Mouse (Mus musculus) forebrain, postnatal 0 days (tissue): ENCODE results near the gene Mst1r. TPM values are rescaled to one million over a fixed set of nuclear protein-coding genes. Genes with fewer than 3 reads are reported as not detected.

Experiments
- ATAC-seq: fragments of 200-750 bp; cut with Nextera tagmentation; 2 replicates; pipeline ENCODE4 v1.8.0; 2017; ENCODE audit warnings: mild to moderate bottlenecking, moderate library complexity
- DNase-seq: peaks from one replicate; pipeline ENCODE4 v3.0.0-alpha.2; 2015
- H3K27ac ChIP-seq: fragments of 300-500 bp; sonication (generic); 2 replicates; pipeline ENCODE4 v1.5.1; 2014; ENCODE audit warnings: low read depth, mild to moderate bottlenecking, antibody characterized with exemption, low read length, moderate library complexity, mixed read lengths
- H3K27me3 ChIP-seq: fragments of 300-500 bp; sonication (generic); 2 replicates; pipeline ENCODE4 v1.6.1; 2014; ENCODE audit warnings: mild to moderate bottlenecking, low read length, mixed read lengths; ENCODE audit not compliant: insufficient read depth
- H3K36me3 ChIP-seq: fragments of 300-500 bp; sonication (generic); 2 replicates; pipeline ENCODE4 v1.6.1; 2014; ENCODE audit warnings: mild to moderate bottlenecking, moderate library complexity; ENCODE audit not compliant: insufficient read depth
- H3K4me1 ChIP-seq: fragments of 300-500 bp; sonication (generic); 2 replicates; pipeline ENCODE4 v1.6.1; 2014; ENCODE audit warnings: antibody characterized with exemption; ENCODE audit not compliant: insufficient read depth
- H3K4me2 ChIP-seq: fragments of 300-500 bp; sonication (generic); 2 replicates; pipeline ENCODE4 v1.6.1; 2014; ENCODE audit warnings: low read depth, mild to moderate bottlenecking, moderate library complexity
- H3K4me3 ChIP-seq: fragments of 300-500 bp; sonication (generic); 2 replicates; pipeline ENCODE4 v1.5.1; 2014; ENCODE audit warnings: low read depth, low read length, mixed read lengths
- H3K9ac ChIP-seq: fragments of 300-500 bp; sonication (generic); 2 replicates; pipeline ENCODE4 v1.6.1; 2014; ENCODE audit warnings: mild to moderate bottlenecking
- H3K9me3 ChIP-seq: fragments of 300-500 bp; sonication (generic); 2 replicates; pipeline ENCODE4 v1.6.1; 2016; ENCODE audit warnings: low read length
- CTCF ChIP-seq: sonication (generic); IDR thresholded peaks from 2 replicates; pipeline ENCODE4 v1.5.1; 2016; ENCODE audit warnings: antibody characterized with exemption, control low read depth, low read depth
- WGBS: fragments of 180-500 bp; shearing (Covaris S2); extraction: QIAGEN DNeasy Blood & Tissue Kit; methylation state at CpG from one replicate; pipeline ENCODE4 v1.1.7; 2014; 5-methylcytosine and 5-hydroxymethylcytosine counted together
- polyA plus RNA-seq: library from polyadenylated mRNA; unstranded; fragments of >200 nt; fragmentation: Nextera tagmentation; extraction: Ambion mirVana; gene quantifications from 2 replicates; pipeline ENCODE4 v1.2.1, GENCODE M21; 2015
- total RNA-seq: library from RNA; depleted of rRNA; stranded (reverse); fragments of >200 nt; gene quantifications from 2 replicates; pipeline ENCODE4 v1.2.3, GENCODE M21; 2014; rRNA removed

The Mst1r gene
- total RNA-seq (0.86 and 1.0 TPM in 2 replicates), polyA plus RNA-seq (0.48 and 1.0 TPM in 2 replicates)

DNA sequence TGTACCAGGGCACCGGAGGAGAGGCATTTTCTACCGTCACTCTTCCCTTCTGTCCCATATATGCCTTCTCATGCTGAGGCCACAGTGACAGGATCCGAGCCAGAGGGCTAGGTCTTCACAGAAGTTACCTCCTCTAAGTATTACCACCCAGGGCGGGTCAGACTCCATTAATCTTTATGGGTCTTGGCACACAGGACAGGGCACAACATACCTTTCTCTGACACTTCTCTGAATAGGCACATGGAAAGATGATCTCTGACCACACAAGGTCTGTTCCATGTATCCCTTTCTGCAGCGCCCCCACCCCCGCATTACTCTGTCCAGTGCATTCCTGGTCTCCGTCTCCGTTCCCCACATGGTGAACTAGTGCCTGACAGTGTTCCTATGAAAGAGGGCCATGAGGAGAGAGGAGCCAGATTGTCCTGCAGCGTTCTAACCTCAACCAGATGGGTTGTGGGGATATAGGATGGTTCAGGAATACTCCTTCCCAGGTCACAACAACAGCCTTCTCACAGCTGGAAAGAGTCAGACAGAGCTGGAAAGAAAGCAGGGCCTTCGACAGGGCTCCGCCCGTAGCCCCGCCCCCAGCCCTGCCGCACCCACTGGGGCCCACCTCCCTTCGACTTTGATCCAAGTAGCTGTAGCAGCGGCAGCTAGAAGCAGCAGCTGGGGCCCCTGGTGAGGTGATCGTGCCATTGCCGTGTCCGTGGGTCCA, at the start of gene Mst1r:
Gene Mst1r, plus strand, starts transcription at position 622 of the 715 bp plus-strand sequence.
- peak within 1 kb of the TSS; percentile 41 for H3K4me2 ChIP-seq
- TF ChIP-seq CTCF: no peak
- H3K4me3 ChIP-seq: peak within 1 kb of the TSS; percentile 14; the same call in 1 of the 2 replicates
- DNase-seq (peak; percentile 33), ATAC-seq (no peak)
- H3K27me3 ChIP-seq: no peaks in the 10 kb centered on the region
- H3K36me3 ChIP-seq: peaks cover 6% of the 10 kb centered on the region
- peak within 1 kb of the TSS; percentile 35 for H3K9ac ChIP-seq
- no peak within 1 kb of the TSS for H3K27ac ChIP-seq
- 24% methylated on average over 19 of the region's 19 CpGs for WGBS
- no peaks in the 10 kb centered on the region; the same call in 1 of the 2 replicates for H3K4me1 ChIP-seq
- H3K9me3 ChIP-seq: no peaks in the 10 kb centered on the region

DNA sequence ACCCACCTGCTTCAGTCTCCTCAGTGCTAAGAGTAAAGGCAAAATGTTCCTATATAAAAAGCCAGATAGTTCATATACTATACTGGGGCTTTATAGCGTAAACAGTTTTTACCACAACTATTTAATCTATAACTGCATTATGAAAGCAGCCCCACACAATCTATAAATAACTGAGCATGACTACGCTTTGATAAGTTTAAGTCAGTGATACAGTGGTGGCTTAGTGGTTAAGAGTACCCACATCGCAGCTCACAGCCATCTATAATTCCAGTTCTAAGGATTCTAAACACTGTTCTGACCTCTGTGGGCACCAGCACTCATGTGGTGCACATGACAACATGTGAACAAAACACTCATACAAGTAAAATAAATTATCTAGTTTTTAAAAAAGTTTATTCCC, 48.3 kb upstream of the Mst1r start:
- Histone ChIP-seq H3K9me3 (no peaks in the 10 kb centered on the region), H3K9ac (no peak overlapping the region), H3K27ac (no peak overlapping the region), H3K4me2 (no peak overlapping the region), H3K4me3 (no peak overlapping the region), H3K4me1 (no peaks in the 10 kb centered on the region), H3K36me3 (peaks cover 12% of the 10 kb centered on the region), H3K27me3 (no peaks in the 10 kb centered on the region)
- TF ChIP-seq CTCF: no peak
- 98% methylated on average over 3 of the region's 3 CpGs for WGBS
- ATAC-seq: no peak
- DNase-seq: no peak

DNA sequence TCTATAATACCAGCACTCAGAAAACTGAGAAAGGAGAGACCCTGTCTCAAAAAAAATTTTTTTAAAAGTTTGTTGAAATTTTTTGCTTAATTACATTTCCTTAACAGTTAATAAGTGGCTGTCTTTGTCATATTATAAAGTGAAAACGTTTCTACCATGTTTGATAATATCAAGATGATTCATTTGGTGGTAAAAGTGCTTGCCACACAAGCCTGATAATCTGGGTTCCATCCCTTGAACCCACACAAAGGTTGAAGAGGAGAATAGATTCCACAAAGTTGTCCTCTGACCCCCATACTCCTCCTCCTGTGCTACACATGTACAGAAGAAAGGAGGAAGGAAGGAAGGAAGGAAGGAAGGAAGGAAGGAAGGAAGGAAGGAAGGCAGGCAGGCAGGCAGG, 42.2 kb upstream of the Mst1r start:
- TF ChIP-seq CTCF: no peak
- H3K4me3 ChIP-seq: no peak overlapping the region
- ATAC-seq (no peak), DNase-seq (no peak)
- no peaks in the 10 kb centered on the region for H3K27me3 ChIP-seq
- H3K9me3 ChIP-seq: no peaks in the 10 kb centered on the region
- H3K27ac ChIP-seq: no peak overlapping the region
- no peak overlapping the region for H3K9ac ChIP-seq
- H3K4me2 ChIP-seq: no peak overlapping the region
- H3K4me1 ChIP-seq: no peaks in the 10 kb centered on the region
- 79% methylated on average over 1 of the region's 1 CpGs for WGBS
- 0 out of 2 replicates have a peak, but pooled peaks cover under 1% of the 10 kb centered on the region for H3K36me3 ChIP-seq

DNA sequence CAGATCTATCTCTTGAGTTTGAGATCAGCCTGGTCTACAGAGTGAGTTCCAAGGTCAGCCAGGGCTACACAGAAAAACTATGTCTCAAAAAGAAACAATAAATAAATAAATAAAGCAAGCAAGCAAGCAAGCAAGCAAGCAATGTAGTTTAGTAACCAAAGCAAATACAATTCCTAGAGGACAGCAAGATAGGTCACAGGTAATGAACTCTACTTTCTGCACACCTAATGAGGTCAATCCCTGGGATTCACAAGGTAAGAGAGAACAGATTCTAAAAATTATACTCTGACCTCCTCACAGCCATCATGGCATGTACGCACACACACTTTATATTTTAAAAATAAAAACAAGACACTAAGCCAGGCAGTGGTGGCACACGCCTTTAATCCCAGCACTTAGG, 40.6 kb upstream of the Mst1r start:
- ATAC-seq (no peak), DNase-seq (no peak)
- Histone ChIP-seq H3K36me3 (peaks cover 4% of the 10 kb centered on the region), H3K9me3 (no peaks in the 10 kb centered on the region), H3K4me1 (peaks cover under 1% of the 10 kb centered on the region; the same call in 1 of the 2 replicates), H3K27ac (no peak overlapping the region), H3K27me3 (no peaks in the 10 kb centered on the region), H3K4me3 (no peak overlapping the region), H3K4me2 (no peak overlapping the region), H3K9ac (no peak overlapping the region)
- no peak for TF ChIP-seq CTCF
- 99% methylated on average over 2 of the region's 2 CpGs for WGBS

DNA sequence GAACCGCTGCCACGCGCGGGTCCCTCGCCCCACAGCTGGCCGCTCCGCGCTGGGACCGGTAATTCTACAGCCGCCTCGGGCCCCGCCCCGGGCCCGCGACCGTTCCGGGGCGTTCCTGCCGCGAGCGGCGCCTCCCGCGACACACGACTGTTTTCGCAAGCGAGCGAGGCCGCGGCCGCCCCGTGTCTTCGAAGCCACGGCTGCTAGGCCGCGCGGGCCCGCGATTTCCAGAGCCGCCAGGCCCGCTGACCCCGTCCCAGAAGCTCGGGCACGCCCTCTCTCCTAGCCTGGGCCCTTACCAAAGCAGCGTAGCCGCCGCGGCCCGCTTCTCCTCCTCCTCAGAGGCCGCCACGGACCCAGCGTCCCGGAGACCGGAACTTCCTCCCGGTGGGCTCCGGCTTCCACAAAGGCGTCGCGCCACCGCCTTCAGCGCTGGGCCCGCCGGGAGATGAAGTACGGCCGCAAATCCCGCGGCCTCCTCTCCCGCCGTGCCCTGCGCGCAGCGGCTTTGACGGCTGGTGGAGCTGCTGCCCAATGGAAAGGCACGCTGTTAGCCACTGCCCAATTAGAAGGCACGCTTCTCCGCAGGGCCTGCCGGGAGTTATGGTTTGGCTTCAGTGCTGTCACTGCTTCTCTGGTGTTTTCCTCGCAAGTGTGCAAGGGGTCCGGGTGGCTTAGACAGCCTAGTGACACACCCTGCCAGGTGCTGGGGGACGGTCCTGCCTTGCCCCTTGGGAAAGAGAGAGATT, 34.1 kb upstream of the Mst1r start:
- Histone ChIP-seq H3K9me3 (no peaks in the 10 kb centered on the region), H3K27me3 (no peaks in the 10 kb centered on the region), H3K4me3 (peak overlapping the region; percentile 83), H3K4me1 (peaks cover 7% of the 10 kb centered on the region), H3K36me3 (peaks cover 4% of the 10 kb centered on the region), H3K4me2 (peak overlapping the region; percentile 73), H3K9ac (peak overlapping the region; percentile 90), H3K27ac (peak overlapping the region; percentile 95)
- DNase-seq (peak; percentile 98), ATAC-seq (peak; percentile 100)
- 0 out of 2 replicates have a peak, but pooled peaks have one; percentile 16 for TF ChIP-seq CTCF
- under 1% methylated on average over 76 of the region's 80 CpGs for WGBS

DNA sequence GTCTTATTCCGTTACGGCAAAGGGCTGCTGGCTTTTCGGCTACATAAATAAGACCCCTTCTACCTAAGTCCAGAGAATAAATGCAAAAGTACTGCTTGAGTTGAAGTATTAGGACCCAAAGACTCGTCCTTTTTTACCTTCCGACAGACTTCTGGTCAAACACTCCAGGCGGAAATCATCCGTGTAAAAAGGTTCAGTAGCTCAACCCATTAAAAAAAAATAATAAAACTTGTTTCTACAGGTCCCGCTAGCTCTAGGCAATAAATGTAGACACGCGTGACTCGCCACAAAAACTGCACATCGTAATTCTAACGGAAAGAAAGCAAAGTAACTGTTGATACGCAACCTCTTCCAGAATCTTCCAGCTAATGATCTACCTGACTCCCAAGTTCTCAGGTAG, 33.5 kb upstream of the Mst1r start, which contains the start of gene Rbm6:
Gene Rbm6, minus strand, starts transcription at position 101 of the 400 bp plus-strand sequence.
- Histone ChIP-seq H3K4me1 (peaks cover 7% of the 10 kb centered on the region), H3K36me3 (peaks cover 4% of the 10 kb centered on the region), H3K27me3 (no peaks in the 10 kb centered on the region), H3K9ac (peak within 1 kb of the TSS; percentile 90), H3K27ac (peak within 1 kb of the TSS; percentile 95), H3K4me3 (peak within 1 kb of the TSS; percentile 83), H3K9me3 (no peaks in the 10 kb centered on the region), H3K4me2 (peak within 1 kb of the TSS; percentile 73)
- WGBS: 11% methylated on average over 14 of the region's 14 CpGs
- DNase-seq: no peak
- ATAC-seq: no peak
- TF ChIP-seq CTCF: no peak

DNA sequence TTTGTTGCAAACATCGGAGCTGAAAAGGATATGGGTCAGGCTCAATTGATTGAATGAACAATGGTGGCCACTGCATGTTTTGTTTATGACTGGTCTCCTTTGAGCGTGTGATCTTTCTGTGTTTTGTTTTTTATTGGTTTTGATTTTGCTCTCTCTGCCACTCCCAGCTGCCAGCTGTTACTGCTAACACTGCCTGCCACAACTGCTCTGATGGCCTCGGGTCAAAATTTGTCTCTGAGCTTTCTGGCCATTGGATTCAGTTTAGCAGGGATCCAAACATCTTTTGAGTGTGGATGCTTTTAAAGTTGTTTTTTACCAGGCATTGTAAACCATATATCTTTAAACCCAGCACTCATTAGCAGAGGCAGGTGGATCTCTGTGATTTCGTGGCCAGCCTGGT, 26.3 kb upstream of the Mst1r start:
- TF ChIP-seq CTCF: no peak
- Histone ChIP-seq H3K4me1 (no peaks in the 10 kb centered on the region), H3K9me3 (no peaks in the 10 kb centered on the region), H3K9ac (no peak overlapping the region), H3K4me3 (no peak overlapping the region), H3K4me2 (no peak overlapping the region), H3K36me3 (no peaks in the 10 kb centered on the region), H3K27ac (no peak overlapping the region), H3K27me3 (no peaks in the 10 kb centered on the region)
- ATAC-seq (no peak), DNase-seq (no peak)
- 66% methylated on average over 4 of the region's 4 CpGs for WGBS
